Mouse (Mus musculus): Measurements from ENCODE around the gene Bcl11b.

- TF ChIP-seq CTCF (IDR thresholded peaks at IDR 0.05; ENCODE audit: control insufficient read depth, insufficient read depth, insufficient replicate concordance, low read depth, low read length), result no peak
- no peak for TF ChIP-seq POLR2A (IDR thresholded peaks at IDR 0.05; ENCODE audit: control insufficient read depth, low read depth, low read length)
These were observed 74.9 kb downstream of the Bcl11b start for GRCm38 (mm10) chr12:107928464-107928901.

Data from testis, adult 2 months (tissue).